Mouse (Mus musculus) heart, postnatal 36 days (tissue): ENCODE data around the gene Ankrd17. TPM values are rescaled to one million over a fixed set of nuclear protein-coding genes. Genes with fewer than 3 reads are reported as not detected.
"Not testable (repeated sequence)": the region's sequence is repeated elsewhere in the genome, so short reads cannot be mapped to it uniquely, and the experiment has no call there.

Source experiments
- DNase-seq, 2 experiments: peaks; one replicate each; pipeline ENCODE4 v3.0.0; 2021 to 2022
- intact Hi-C: fragments of 180-260 bp; cut with DNase I; formaldehyde crosslinking; loops from one replicate; pipeline ENCODE4 v1.15.1; 2025
- total RNA-seq, 2 experiments: library from RNA; stranded (reverse); gene quantifications; 2 replicates each; pipeline ENCODE4 v1.2.3; 2021

The Ankrd17 gene
- total RNA-seq, 2 experiments from 2014 or later: 65.9 to 68.3 TPM

- peak; percentile 64 to 68 for DNase-seq
- intact Hi-C loops: no loop called here
These were observed 27.0 kb downstream of the Ankrd17 start for GRCm38 (mm10) chr5:90339129-90339952.

- intact Hi-C loops: no loop called here
- DNase-seq: no peak
These were observed 27.9 kb downstream of the Ankrd17 start for GRCm38 (mm10) chr5:90338177-90339091.

GRCm38 (mm10) chr5:90332478-90332877 lies 33.9 kb downstream of the Ankrd17 start:
- DNase-seq: no peak
- intact Hi-C loops: no loop called here

GRCm38 (mm10) chr5:90331071-90331470 lies 35.3 kb downstream of the Ankrd17 start:
- DNase-seq: no peak
- intact Hi-C loops: no loop called here

- no peak for DNase-seq
- intact Hi-C loops: no loop called here
These were observed 68.0 kb downstream of the Ankrd17 start for GRCm38 (mm10) chr5:90298396-90298795.

- intact Hi-C loops: no loop called here
These were observed 76.5 kb downstream of the Ankrd17 start for GRCm38 (mm10) chr5:90289887-90290286.

GRCm38 (mm10) chr5:90286559-90286958 lies 79.8 kb downstream of the Ankrd17 start:
- DNase-seq: peak; percentile 22 to 46
- intact Hi-C loops: loop anchor here (2.0 kb wide), 1 partner anchor 78 kb away; no protein-coding TSS in a partner anchor

More at GRCm38 (mm10) chr5:90289887-90290286, 76.5 kb downstream of the Ankrd17 start:
- no peak for DNase-seq

GRCm38 (mm10) chr5:90280061-90280460 lies 86.3 kb downstream of the Ankrd17 start:
- DNase-seq: no peak
- intact Hi-C loops: no loop called here

GRCm38 (mm10) chr5:90279418-90279817 lies 87.0 kb downstream of the Ankrd17 start:
- DNase-seq: no peak
- intact Hi-C loops: no loop called here

- DNase-seq: no peak
These were observed 88.9 kb downstream of the Ankrd17 start for GRCm38 (mm10) chr5:90277443-90277842.

GRCm38 (mm10) chr5:90274806-90275205 lies 91.6 kb downstream of the Ankrd17 start:
- DNase-seq: no peak
- intact Hi-C loops: no loop called here

More at GRCm38 (mm10) chr5:90277443-90277842, 88.9 kb downstream of the Ankrd17 start:
- intact Hi-C loops: no loop called here

- DNase-seq, intact Hi-C loops: not testable (repeated sequence)
These were observed 104.1 kb downstream of the Ankrd17 start for GRCm38 (mm10) chr5:90262230-90262629.

GRCm38 (mm10) chr5:90257023-90257422 lies 109.4 kb downstream of the Ankrd17 start:
- intact Hi-C loops: no loop called here
- DNase-seq: no peak

- DNase-seq: no peak
- intact Hi-C loops: no loop called here
These were observed 118.9 kb downstream of the Ankrd17 start for GRCm38 (mm10) chr5:90247503-90247902.

- DNase-seq: no peak
- intact Hi-C loops: no loop called here
These were observed 119.4 kb downstream of the Ankrd17 start for GRCm38 (mm10) chr5:90246987-90247386.

GRCm38 (mm10) chr5:90246567-90246966 lies 119.8 kb downstream of the Ankrd17 start:
- no peak for DNase-seq
- intact Hi-C loops: no loop called here

GRCm38 (mm10) chr5:90245416-90245815 lies 121.0 kb downstream of the Ankrd17 start:
- intact Hi-C loops: no loop called here
- DNase-seq: no peak

GRCm38 (mm10) chr5:90235217-90235616 lies 131.2 kb downstream of the Ankrd17 start:
- no peak for DNase-seq
- intact Hi-C loops: no loop called here

- intact Hi-C loops: loop anchor here (2.0 kb wide), 1 partner anchor 27 kb away; no protein-coding TSS in a partner anchor
- DNase-seq: no peak
These were observed 133.1 kb downstream of the Ankrd17 start for GRCm38 (mm10) chr5:90233305-90233704.

- intact Hi-C loops: no loop called here
- no peak for DNase-seq
These were observed 136.6 kb downstream of the Ankrd17 start for GRCm38 (mm10) chr5:90229760-90230159.

- no peak for DNase-seq
- intact Hi-C loops: no loop called here
These were observed 139.7 kb downstream of the Ankrd17 start for GRCm38 (mm10) chr5:90226696-90227095.
